8 mouse cellular contexts compared by ENCODE assay signal in genomic region chr8:69888244-69888866, GRCm38 (mm10). TPM values are rescaled to one million over a fixed set of nuclear protein-coding genes. Genes with fewer than 3 reads are reported as not detected.
DNase-seq lines count a peak whose midpoint lies in the region; ATAC-seq and TF ChIP-seq lines count a peak whose summit lies in the region.

No protein-coding gene starts in this region.

- H3K4me1 ChIP-seq in kidney, adult 2 months (ENCODE audit: control insufficient read depth, insufficient read depth, low read length): 0 out of 2 replicates have a peak, but pooled peaks cover 2% of the 10 kb centered on the region
- peaks cover 45% of the 10 kb centered on the region for H3K4me1 ChIP-seq in heart, embryonic 10.5 days
- peaks cover 8% of the 10 kb centered on the region for H3K4me1 ChIP-seq in limb, embryonic 11.5 days (ENCODE audit: control insufficient read depth, insufficient read depth, low read length)

- peak overlapping the region; percentile 11; the same call in 1 of the 2 replicates for H3K4me3 ChIP-seq in kidney, adult 2 months (ENCODE audit: insufficient read depth, low read depth, low read length)
- peak overlapping the region; percentile 52 for H3K4me3 ChIP-seq in heart, embryonic 10.5 days
- H3K4me3 ChIP-seq in limb, embryonic 11.5 days (ENCODE audit: low read depth, low read length): 0 out of 2 replicates have a peak overlapping the region, but pooled peaks have one; percentile 17

- no peak overlapping the region for H3K27ac ChIP-seq in kidney, adult 2 months (ENCODE audit: insufficient read depth, low read depth, low read length)
- no peak overlapping the region for H3K27ac ChIP-seq in heart, embryonic 10.5 days
- no peak overlapping the region for H3K27ac ChIP-seq in limb, embryonic 11.5 days (replicated peaks; ENCODE audit: low read depth, low read length)

- TF ChIP-seq CTCF in kidney, adult 2 months (conservative IDR thresholded peaks at IDR 0.05; ENCODE audit: insufficient read depth, insufficient read length, low read depth, low read length): no peak

- ATAC-seq in limb, embryonic 11.5 days (ENCODE audit: insufficient number of reproducible peaks, low FRiP score, low TSS enrichment, low read depth): no peak
- no peak for ATAC-seq in cerebellum, adult (ENCODE audit: insufficient number of reproducible peaks, low FRiP score, low TSS enrichment)

- DNase-seq in kidney, adult 2 months: no peak
- DNase-seq in kidney, postnatal 14 days: no peak
- no peak for DNase-seq in heart, embryonic 10.5 days (ENCODE audit: low spot score)
- DNase-seq in limb, embryonic 11.5 days (ENCODE audit: low spot score): peak; percentile 40
- peak; percentile 25 for DNase-seq in naive thymus-derived CD4-positive, alpha-beta T cell, adult 2 months (ENCODE audit: low read depth)
- DNase-seq in frontal cortex, adult 2 months (ENCODE audit: extremely low spot score in 1 of 2, low spot score in 1 of 2): no peak
- DNase-seq in right cerebral cortex, postnatal 36 days (ENCODE audit: low spot score in 2 of 2): no peak

- H3K9me3 ChIP-seq in heart, embryonic 10.5 days: no peaks in the 10 kb centered on the region
- no peaks in the 10 kb centered on the region for H3K9me3 ChIP-seq in limb, embryonic 11.5 days (ENCODE audit: control insufficient read depth, low read length)

- peak overlapping the region; percentile 34; the same call in 1 of the 2 replicates for H3K4me2 ChIP-seq in limb, embryonic 11.5 days (ENCODE audit: low read depth, severe bottlenecking)

- no peak for TF ChIP-seq POLR2A in kidney, adult 2 months (IDR thresholded peaks at IDR 0.05; ENCODE audit: low read depth, low read length)

- no peaks in the 10 kb centered on the region for H3K27me3 ChIP-seq in kidney, adult 2 months (replicated peaks; ENCODE audit: control insufficient read depth, insufficient read depth, low read length)
- peaks cover 86% of the 10 kb centered on the region for H3K27me3 ChIP-seq in heart, embryonic 10.5 days (ENCODE audit: insufficient read depth, poor library complexity, severe bottlenecking)
- peaks cover 75% of the 10 kb centered on the region for H3K27me3 ChIP-seq in limb, embryonic 11.5 days (ENCODE audit: control insufficient read depth, insufficient read depth, low read length)

- WGBS in kidney, adult 2 months: 3% methylated on average over 24 of the region's 24 CpGs
- WGBS in heart, embryonic 10.5 days: 6% methylated on average over 24 of the region's 24 CpGs
- WGBS in limb, embryonic 11.5 days: 9% methylated on average over 24 of the region's 24 CpGs

- H3K9ac ChIP-seq in limb, embryonic 11.5 days (ENCODE audit: low read length): 0 out of 2 replicates have a peak overlapping the region, but pooled peaks have one; percentile 1

- no peaks in the 10 kb centered on the region for H3K36me3 ChIP-seq in kidney, adult 2 months (ENCODE audit: control insufficient read depth, insufficient read depth, low read length)
- H3K36me3 ChIP-seq in heart, embryonic 10.5 days: peaks cover 15% of the 10 kb centered on the region
- H3K36me3 ChIP-seq in limb, embryonic 11.5 days (ENCODE audit: control insufficient read depth, insufficient read depth, low read length): peaks cover 2% of the 10 kb centered on the region; the same call in 1 of the 2 replicates

RNA-seq across cellular contexts. Expression of gene Cilp2, which starts 0.9 kb away (rescaled TPM):
- 0.11 and 0.16 TPM in 2 replicates for polyA plus RNA-seq in kidney, adult 2 months (2012; rRNA removed)
- 0.48 and 0.63 TPM in 2 replicates for polyA plus RNA-seq in heart, embryonic 10.5 days (2016; fragmentation: Nextera tagmentation; extraction: Ambion mirVana)
- 0.28 and 0.35 TPM in 2 replicates for polyA plus RNA-seq in limb, embryonic 11.5 days (2014; fragmentation: Nextera tagmentation; extraction: Ambion mirVana)
- 1.4 and 1.9 TPM in 2 replicates for polyA plus RNA-seq in frontal cortex, adult 2 months (2012; rRNA removed)

RNA-seq across cellular contexts. Expression of gene Tssk6, which starts 13.6 kb away (rescaled TPM):
- polyA plus RNA-seq in kidney, adult 2 months (2012; rRNA removed): 1.3 and 1.5 TPM in 2 replicates
- 2.7 and 2.9 TPM in 2 replicates for polyA plus RNA-seq in heart, embryonic 10.5 days (2016; fragmentation: Nextera tagmentation; extraction: Ambion mirVana)
- 4.4 and 4.9 TPM in 2 replicates for polyA plus RNA-seq in limb, embryonic 11.5 days (2014; fragmentation: Nextera tagmentation; extraction: Ambion mirVana)
- 0.22 and 0.46 TPM in 2 replicates for polyA plus RNA-seq in frontal cortex, adult 2 months (2012; rRNA removed)

RNA-seq across cellular contexts. Expression of gene Ndufa13, which starts 14.0 kb away (rescaled TPM):
- polyA plus RNA-seq in kidney, adult 2 months (2012; rRNA removed): 283 and 372 TPM in 2 replicates
- polyA plus RNA-seq in heart, embryonic 10.5 days (2016; fragmentation: Nextera tagmentation; extraction: Ambion mirVana): 217 and 256 TPM in 2 replicates
- polyA plus RNA-seq in limb, embryonic 11.5 days (2014; fragmentation: Nextera tagmentation; extraction: Ambion mirVana): 164 and 168 TPM in 2 replicates
- polyA plus RNA-seq in frontal cortex, adult 2 months (2012; rRNA removed): 189 and 193 TPM in 2 replicates

RNA-seq across cellular contexts. Expression of gene Yjefn3, which starts 14.2 kb away (rescaled TPM):
- polyA plus RNA-seq in kidney, adult 2 months (2012; rRNA removed): 3.9 and 5.6 TPM in 2 replicates
- 6.7 and 8.7 TPM in 2 replicates for polyA plus RNA-seq in heart, embryonic 10.5 days (2016; fragmentation: Nextera tagmentation; extraction: Ambion mirVana)
- 2.5 and 4.3 TPM in 2 replicates for polyA plus RNA-seq in limb, embryonic 11.5 days (2014; fragmentation: Nextera tagmentation; extraction: Ambion mirVana)
- 41.1 and 45.9 TPM in 2 replicates for polyA plus RNA-seq in frontal cortex, adult 2 months (2012; rRNA removed)

RNA-seq across cellular contexts. Expression of gene Pbx4, which starts 56.1 kb away (rescaled TPM):
- polyA plus RNA-seq in kidney, adult 2 months (2012; rRNA removed): 3.6 and 3.9 TPM in 2 replicates
- polyA plus RNA-seq in heart, embryonic 10.5 days (2016; fragmentation: Nextera tagmentation; extraction: Ambion mirVana): 5.6 and 6.3 TPM in 2 replicates
- polyA plus RNA-seq in limb, embryonic 11.5 days (2014; fragmentation: Nextera tagmentation; extraction: Ambion mirVana): 11.2 and 11.5 TPM in 2 replicates
- polyA plus RNA-seq in frontal cortex, adult 2 months (2012; rRNA removed): 40.0 and 45.6 TPM in 2 replicates

Comparison
In these comparisons a context has a peak if more than half of its experiments do, and no peak if none do; other contexts are left out.
1. DNase-seq: peak in limb, embryonic 11.5 days (single experiment) and naive thymus-derived CD4-positive, alpha-beta T cell, adult 2 months (single experiment); none in kidney, adult 2 months (single experiment), kidney, postnatal 14 days (single experiment), heart, embryonic 10.5 days (single experiment), frontal cortex, adult 2 months (0 of 2) and right cerebral cortex, postnatal 36 days (0 of 2).
2. Peak in every context shown above with its lines, with median percentiles within 50 percentile points of each other: H3K4me3 ChIP-seq.